In the genomic region with DNA sequence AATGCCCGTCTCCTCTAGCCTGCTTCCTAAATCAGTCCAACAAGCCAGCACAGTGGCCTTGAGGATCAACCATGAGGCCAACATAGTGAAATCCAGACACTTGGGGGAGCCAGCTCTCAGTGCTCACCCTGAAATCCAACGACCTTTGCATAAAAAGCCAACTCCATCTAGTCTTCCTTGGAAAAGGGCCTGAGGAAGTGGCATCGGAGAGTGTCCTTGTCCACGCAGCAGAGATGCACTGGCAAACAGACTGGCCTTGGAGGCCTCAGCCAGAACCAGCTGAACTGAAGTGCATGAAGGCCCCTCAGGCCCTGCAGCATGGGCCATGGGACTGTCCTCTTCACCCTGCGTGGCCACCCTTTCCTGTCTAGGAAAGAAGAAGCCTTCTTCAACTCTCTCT, we compare ENCODE assay signal across 14 mouse cellular contexts. TPM values are rescaled to one million over a fixed set of nuclear protein-coding genes. Genes with fewer than 3 reads are reported as not detected.
DNase-seq lines count a peak whose midpoint lies in the region; ATAC-seq and TF ChIP-seq lines count a peak whose summit lies in the region.
"Had no signal": no experiment of that assay in that cellular context is flagged by ENCODE, and none has a peak within 500 bp of the region (broad histone marks: within the 10 kb centered on the region; RNA-seq: fewer than 3 reads in every experiment).

No protein-coding gene starts in this region.

- intact Hi-C loops in gastrocnemius, adult 2 months (cut with DNase I) = loop anchor here (5.0 kb wide), 1 partner anchor 141 kb away; no protein-coding TSS in a partner anchor
- intact Hi-C loops in left cerebral cortex, adult 2 months (cut with DNase I) = no loop called here

- H3K4me2 ChIP-seq in embryonic facial prominence, embryonic 15.5 days (replicated peaks) = no peak overlapping the region
- H3K4me2 ChIP-seq: lung, embryonic 14.5 days; midbrain, embryonic 12.5 days had no signal

- 82% methylated on average over 5 of the region's 5 CpGs for WGBS in embryonic facial prominence, embryonic 15.5 days

- peaks cover 68% of the 10 kb centered on the region for H3K36me3 ChIP-seq in embryonic facial prominence, embryonic 15.5 days

- no peak overlapping the region for H3K4me3 ChIP-seq in gastrocnemius, adult 2 months
- H3K4me3 ChIP-seq in left cerebral cortex, adult 2 months = no peak overlapping the region
- no peak overlapping the region for H3K4me3 ChIP-seq in embryonic facial prominence, embryonic 15.5 days (replicated peaks)
- H3K4me3 ChIP-seq: midbrain, embryonic 12.5 days had no signal

- H3K9ac ChIP-seq in embryonic facial prominence, embryonic 15.5 days = no peak overlapping the region
- H3K9ac ChIP-seq: lung, embryonic 14.5 days had no signal

- H3K9me3 ChIP-seq in embryonic facial prominence, embryonic 15.5 days (replicated peaks) = no peaks in the 10 kb centered on the region
- H3K9me3 ChIP-seq: midbrain, embryonic 12.5 days had no signal

- H3K27me3 ChIP-seq in embryonic facial prominence, embryonic 15.5 days = no peaks in the 10 kb centered on the region
- H3K27me3 ChIP-seq: midbrain, embryonic 12.5 days had no signal

- no peak for DNase-seq in gastrocnemius, adult 2 months
- DNase-seq in gastrocnemius, postnatal 10 days = no peak
- no peak for DNase-seq in left cerebral cortex, adult 2 months (ENCODE audit: extremely low spot score in 1 of 2, low spot score in 2 of 2)
- DNase-seq in left cerebral cortex, adult 11 months (ENCODE audit: low spot score) = no peak
- DNase-seq in adrenal gland, adult (ENCODE audit: inconsistent age in 2 of 2, low spot score in 1 of 2) = peak; percentile 84 to 92
- no peak for DNase-seq in yolk sac, embryonic 10.5 days (ENCODE audit: low spot score)
- no peak for DNase-seq in heart, adult 11 months
- DNase-seq: lung, embryonic 14.5 days had no signal

- no peak for ATAC-seq in embryonic facial prominence, embryonic 15.5 days (ENCODE audit: insufficient number of reproducible peaks, low FRiP score, low TSS enrichment, low read depth)
- ATAC-seq: forebrain, embryonic 14.5 days had no signal

- peak overlapping the region; percentile 82 for H3K27ac ChIP-seq in gastrocnemius, adult 2 months
- peak overlapping the region; percentile 61 for H3K27ac ChIP-seq in left cerebral cortex, adult 2 months
- peak overlapping the region; percentile 76; the same call in 1 of the 2 replicates for H3K27ac ChIP-seq in embryonic facial prominence, embryonic 15.5 days (replicated peaks)
- H3K27ac ChIP-seq: midbrain, embryonic 12.5 days had no signal

- H3K4me1 ChIP-seq in embryonic facial prominence, embryonic 15.5 days = peaks cover 25% of the 10 kb centered on the region

- TF ChIP-seq CTCF in gastrocnemius, adult 2 months (IDR thresholded peaks at IDR 0.05) = peak; percentile 29; the same call in 1 of the 2 replicates
- no peak; the same call in 1 of the 2 replicates for TF ChIP-seq CTCF in left cerebral cortex, adult 2 months (IDR thresholded peaks at IDR 0.05)

RNA-seq across cellular contexts. Expression of a gene that starts 31.0 kb away (rescaled TPM):
- total RNA-seq in gastrocnemius, adult 2 months (2021) = 1,000 to 10,000 TPM; 3,091 to 7,772 TPM
- 100 to 1,000 TPM; 415 to 512 TPM for total RNA-seq in gastrocnemius, postnatal 10 days (2021)
- under 1 TPM in 1 of 2 experiments, not detected in 1; 0.33 TPM for total RNA-seq in left cerebral cortex, adult 2 months (2021)
- 5.8 and 6.9 TPM in 2 replicates for polyA plus RNA-seq in embryonic facial prominence, embryonic 15.5 days (2015; fragmentation: Nextera tagmentation; extraction: Ambion mirVana)
- total RNA-seq: hematopoietic stem cell, adult 5-6 weeks; neutrophil, adult 5-6 weeks had no signal
- polyA plus RNA-seq: forebrain, embryonic 14.5 days; midbrain, embryonic 12.5 days had no signal

RNA-seq across cellular contexts. Expression of a gene that starts 36.9 kb away (rescaled TPM):
- total RNA-seq in gastrocnemius, adult 2 months (2021) = 10 to 100 TPM; 27.7 to 71.1 TPM
- 10 to 100 TPM; 15.0 to 18.9 TPM for total RNA-seq in gastrocnemius, postnatal 10 days (2021)
- under 1 TPM in 1 of 2 experiments, not detected in 1; 0.19 TPM for total RNA-seq in left cerebral cortex, adult 2 months (2021)
- polyA plus RNA-seq in embryonic facial prominence, embryonic 15.5 days (2015; fragmentation: Nextera tagmentation; extraction: Ambion mirVana) = 0.26 and 0.33 TPM in 2 replicates
- total RNA-seq: hematopoietic stem cell, adult 5-6 weeks; neutrophil, adult 5-6 weeks had no signal
- polyA plus RNA-seq: forebrain, embryonic 14.5 days; midbrain, embryonic 12.5 days; thymus, postnatal 0 days had no signal

Comparison
In these comparisons a context has a peak if more than half of its experiments do, and no peak if none do; other contexts are left out.
1. DNase-seq: peak in adrenal gland, adult (2 of 2); none in gastrocnemius, adult 2 months (single experiment), gastrocnemius, postnatal 10 days (single experiment), left cerebral cortex, adult 2 months (0 of 2), left cerebral cortex, adult 11 months (single experiment), yolk sac, embryonic 10.5 days (single experiment) and heart, adult 11 months (single experiment).
2. RNA of a gene that starts 31.0 kb away (total RNA-seq): 3,091 to 7,772 TPM in gastrocnemius, adult 2 months and 415 to 512 TPM in gastrocnemius, postnatal 10 days; 0.33 TPM in left cerebral cortex, adult 2 months; every median in the first group is over 100 times any median in the second.
3. RNA of a gene that starts 36.9 kb away (total RNA-seq): 27.7 to 71.1 TPM in gastrocnemius, adult 2 months and 15.0 to 18.9 TPM in gastrocnemius, postnatal 10 days; 0.19 TPM in left cerebral cortex, adult 2 months; every median in the first group is over 10 times any median in the second.
4. Peak in every context shown above with its lines, with median percentiles within 50 percentile points of each other: H3K27ac ChIP-seq.